Mouse (Mus musculus): ENCODE measurements around the gene Znhit6. TPM values are rescaled to one million over a fixed set of nuclear protein-coding genes. Genes with fewer than 3 reads are reported as not detected.

Gene Znhit6
- total RNA-seq (2021): 10 to 100 TPM; 15.0 to 16.0 TPM
- polyA plus RNA-seq (2012; rRNA removed): 0.39 and 0.58 TPM in 2 replicates
- long read RNA-seq, transcript Znhit6-201 (10 exons, 2,339 nt): major isoform, 9 of 14 reads
- long read RNA-seq, partial matches to known transcripts: 0 of 14 reads
- long read RNA-seq, other reads (novel, unspliced or antisense): 1 of 14 reads

GRCm38 (mm10) chr3:145575743-145576481 lies at the start of gene Znhit6:
Znhit6 (plus strand) TSS chr3:145576205.
- DNase-seq: peak; percentile 94

- no peak for DNase-seq
Measured at GRCm38 (mm10) chr3:145537870-145538269, 38.1 kb upstream of the Znhit6 start.

GRCm38 (mm10) chr3:145548441-145549415 lies 27.3 kb upstream of the Znhit6 start:
- DNase-seq: no peak

GRCm38 (mm10) chr3:145550216-145550615 lies 25.8 kb upstream of the Znhit6 start:
- DNase-seq: no peak

- no peak for DNase-seq
Measured at GRCm38 (mm10) chr3:145554388-145554787, 21.6 kb upstream of the Znhit6 start.

GRCm38 (mm10) chr3:145556206-145556605 lies 19.8 kb upstream of the Znhit6 start:
- no peak for DNase-seq

- DNase-seq: no peak
Measured at GRCm38 (mm10) chr3:145559675-145560074, 16.3 kb upstream of the Znhit6 start.

GRCm38 (mm10) chr3:145560117-145560516 lies 15.9 kb upstream of the Znhit6 start:
- DNase-seq: no peak

GRCm38 (mm10) chr3:145574468-145574867 lies 1.5 kb upstream of the Znhit6 start:
- no peak for DNase-seq

GRCm38 (mm10) chr3:145575340-145575739 lies 665 bp upstream of the Znhit6 start:
- DNase-seq: no peak

GRCm38 (mm10) chr3:145576482-145576822 lies 447 bp downstream of the Znhit6 start:
- no peak for DNase-seq

- no peak for DNase-seq
Measured at GRCm38 (mm10) chr3:145576876-145577275, 871 bp downstream of the Znhit6 start.

GRCm38 (mm10) chr3:145583043-145583442 lies 7.0 kb downstream of the Znhit6 start:
- no peak for DNase-seq

GRCm38 (mm10) chr3:145583522-145584200 lies 7.7 kb downstream of the Znhit6 start:
- DNase-seq: no peak

- DNase-seq: no peak
Measured at GRCm38 (mm10) chr3:145590562-145590961, 14.6 kb downstream of the Znhit6 start.

GRCm38 (mm10) chr3:145591841-145592542 lies 16.0 kb downstream of the Znhit6 start:
- no peak for DNase-seq

GRCm38 (mm10) chr3:145595354-145595753 lies 19.3 kb downstream of the Znhit6 start:
- DNase-seq: no peak

- DNase-seq: no peak
Measured at GRCm38 (mm10) chr3:145599059-145599458, 23.1 kb downstream of the Znhit6 start.

GRCm38 (mm10) chr3:145600801-145601200 lies 24.8 kb downstream of the Znhit6 start:
- DNase-seq: no peak

GRCm38 (mm10) chr3:145601345-145601744 lies 25.3 kb downstream of the Znhit6 start:
- DNase-seq: no peak

GRCm38 (mm10) chr3:145602410-145603206 lies 26.6 kb downstream of the Znhit6 start:
- peak; percentile 40 for DNase-seq

Data from adrenal gland, adult 2 months (tissue).